Mouse (Mus musculus) small intestine, adult 2 months (tissue): ENCODE data around the gene Kcnh7. TPM values are rescaled to one million over a fixed set of nuclear protein-coding genes. Genes with fewer than 3 reads are reported as not detected.

Source experiments
- H3K27ac ChIP-seq: fragments of 200-500 bp; 2 replicates; pipeline ENCODE4 v1.5.1; 2012; ENCODE audit warnings: low read depth, low read length, control low read depth, inconsistent platforms; ENCODE audit not compliant: insufficient read depth
- H3K27me3 ChIP-seq: fragments of 200-500 bp; 2 replicates; pipeline ENCODE4 v1.6.1; 2012; ENCODE audit warnings: mild to moderate bottlenecking, moderate library complexity, low read length, inconsistent platforms; ENCODE audit not compliant: control insufficient read depth, insufficient read depth
- H3K36me3 ChIP-seq: fragments of 200-500 bp; 2 replicates; pipeline ENCODE4 v1.6.1; 2012; ENCODE audit warnings: mild to moderate bottlenecking, low read length, control low read depth, inconsistent platforms; ENCODE audit not compliant: control insufficient read depth, insufficient read depth
- H3K4me1 ChIP-seq: fragments of 200-500 bp; 2 replicates; pipeline ENCODE4 v1.6.1; 2012; ENCODE audit warnings: low read length, inconsistent platforms, mixed read lengths; ENCODE audit not compliant: control insufficient read depth, insufficient read depth, insufficient read length
- H3K4me3 ChIP-seq: fragments of 200-500 bp; 2 replicates; pipeline ENCODE4 v1.5.1; 2012; ENCODE audit warnings: low read depth, mild to moderate bottlenecking, control low read depth, inconsistent platforms, low read length, moderate library complexity
- CTCF ChIP-seq: fragments of 200-500 bp; IDR thresholded peaks from 2 replicates; pipeline ENCODE4 v1.5.1; 2012; ENCODE audit warnings: low read depth, mild to moderate bottlenecking, control low read depth, inconsistent platforms, low read length, moderate library complexity, mixed read lengths; ENCODE audit not compliant: insufficient replicate concordance, insufficient read length; ENCODE audit errors: extremely low read depth
- POLR2A ChIP-seq: fragments of 200-500 bp; IDR thresholded peaks from 2 replicates; pipeline ENCODE4 v1.6.1; 2012; ENCODE audit warnings: low read depth, mild to moderate bottlenecking, control low read depth, inconsistent platforms, low read length, moderate library complexity
- WGBS: fragments of 180-500 bp; shearing (Covaris S2); methylation state at CpG from one replicate; pipeline ENCODE4 v1.1.7; 2018; 5-methylcytosine and 5-hydroxymethylcytosine counted together
- polyA plus RNA-seq: library from polyadenylated mRNA; depleted of rRNA; stranded (reverse); fragments of >200 nt; gene quantifications from 2 replicates; pipeline ENCODE4 v1.2.3, GENCODE M21; 2012

Gene Kcnh7
- polyA plus RNA-seq, 1 experiment: not detected

DNA sequence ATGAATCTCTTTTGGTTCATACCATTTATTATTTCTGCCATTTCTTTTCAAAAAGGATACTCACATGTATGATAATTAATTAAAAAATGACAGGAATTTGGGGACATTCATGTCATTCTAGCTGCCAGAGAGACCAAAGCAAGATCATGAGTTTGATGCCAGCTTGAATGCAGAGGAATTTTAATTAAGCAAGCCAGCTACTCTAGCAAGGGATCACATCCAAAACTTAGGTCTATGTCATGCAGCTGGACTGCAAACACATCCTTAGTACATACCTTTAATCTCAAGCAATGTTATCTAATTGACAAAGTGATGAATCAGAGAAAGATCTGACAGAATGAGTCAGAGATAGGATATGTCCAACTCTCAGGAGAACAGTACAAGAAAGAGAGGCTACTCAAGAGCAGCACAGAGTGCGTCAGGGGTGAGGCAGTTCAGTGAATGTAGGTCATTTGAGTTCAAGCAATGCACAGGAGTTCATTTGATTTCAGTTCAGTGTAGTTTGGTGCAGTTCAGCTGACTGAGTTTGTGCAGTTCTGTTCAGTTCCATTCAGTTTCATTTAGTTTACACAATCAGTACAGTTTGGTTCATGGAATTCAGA lies 248.7 kb downstream of the Kcnh7 start:
- Histone ChIP-seq H3K4me3 (no peak overlapping the region), H3K27ac (no peak overlapping the region), H3K36me3 (no peaks in the 10 kb centered on the region), H3K27me3 (no peaks in the 10 kb centered on the region), H3K4me1 (no peaks in the 10 kb centered on the region)
- WGBS: 85% methylated on average over 1 of the region's 1 CpGs
- TF ChIP-seq CTCF (no peak), POLR2A (no peak)

GRCm38 (mm10) chr2:62928494-62928893 lies 255.6 kb downstream of the Kcnh7 start:
- H3K27me3 ChIP-seq: no peaks in the 10 kb centered on the region
- H3K4me3 ChIP-seq: no peak overlapping the region
- WGBS: 66% methylated on average over 3 of the region's 3 CpGs
- no peak for TF ChIP-seq POLR2A
- TF ChIP-seq CTCF: no peak
- no peaks in the 10 kb centered on the region for H3K36me3 ChIP-seq
- no peak overlapping the region for H3K27ac ChIP-seq
- H3K4me1 ChIP-seq: no peaks in the 10 kb centered on the region

DNA sequence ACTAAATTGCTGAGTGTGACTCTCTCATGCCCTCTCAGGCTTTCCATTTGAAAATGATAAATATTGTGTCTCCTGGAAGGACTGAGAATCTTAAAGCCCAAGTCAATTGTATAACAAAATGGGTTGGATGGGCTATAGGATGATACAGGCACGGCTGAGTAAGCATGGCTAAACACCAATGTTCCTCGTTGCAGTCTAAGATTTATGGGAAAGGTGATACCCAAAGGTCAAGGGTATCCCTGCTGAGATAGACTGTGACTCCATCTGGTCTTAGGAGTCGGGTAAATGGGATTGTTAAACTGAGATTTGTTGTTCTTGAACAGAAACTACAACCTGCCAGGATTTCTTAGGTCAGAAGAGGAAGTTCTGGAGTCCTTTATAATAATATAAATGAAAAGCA lies 256.0 kb downstream of the Kcnh7 start:
- H3K27me3 ChIP-seq: no peaks in the 10 kb centered on the region
- WGBS: 54% methylated on average over 3 of the region's 3 CpGs
- no peaks in the 10 kb centered on the region for H3K36me3 ChIP-seq
- no peak overlapping the region for H3K27ac ChIP-seq
- no peak for TF ChIP-seq CTCF
- no peak for TF ChIP-seq POLR2A
- no peaks in the 10 kb centered on the region for H3K4me1 ChIP-seq
- H3K4me3 ChIP-seq: no peak overlapping the region

- Histone ChIP-seq H3K27ac (no peak overlapping the region), H3K4me3 (no peak overlapping the region), H3K36me3 (no peaks in the 10 kb centered on the region), H3K27me3 (no peaks in the 10 kb centered on the region), H3K4me1 (no peaks in the 10 kb centered on the region)
- WGBS: 87% methylated on average over 4 of the region's 4 CpGs
- TF ChIP-seq CTCF (no peak), POLR2A (no peak)
Observed at GRCm38 (mm10) chr2:62923803-62924202, 260.3 kb downstream of the Kcnh7 start.

DNA sequence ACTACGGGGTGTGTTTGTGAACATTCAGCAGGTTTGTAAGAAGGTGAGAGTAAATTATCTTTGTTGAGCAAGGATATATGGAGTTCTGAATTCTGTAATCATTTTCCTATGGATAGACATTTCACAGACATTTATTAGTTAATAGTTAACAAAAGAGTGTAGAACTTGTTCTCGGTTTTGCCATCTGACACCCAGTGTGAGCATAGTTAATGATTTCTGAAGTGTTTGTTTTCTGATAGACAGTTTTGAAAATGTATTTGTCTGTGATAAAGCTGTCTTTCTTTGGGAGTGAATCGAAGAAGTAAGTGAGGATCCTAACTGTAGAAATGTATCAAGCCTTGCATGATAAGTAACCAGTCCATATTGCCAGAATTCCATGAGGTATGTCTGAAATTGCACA lies 276.4 kb downstream of the Kcnh7 start:
- 22% methylated on average over 3 of the region's 3 CpGs for WGBS
- no peaks in the 10 kb centered on the region for H3K36me3 ChIP-seq
- no peaks in the 10 kb centered on the region for H3K4me1 ChIP-seq
- no peak overlapping the region for H3K27ac ChIP-seq
- H3K27me3 ChIP-seq: no peaks in the 10 kb centered on the region
- TF ChIP-seq POLR2A (no peak), CTCF (no peak)
- H3K4me3 ChIP-seq: no peak overlapping the region

GRCm38 (mm10) chr2:62902363-62903353 lies 281.4 kb downstream of the Kcnh7 start:
- H3K4me1 ChIP-seq: peaks cover 2% of the 10 kb centered on the region; the same call in 1 of the 2 replicates
- H3K27ac ChIP-seq: no peak overlapping the region
- WGBS: 24% methylated on average over 1 of the region's 1 CpGs
- TF ChIP-seq CTCF (no peak), POLR2A (no peak)
- no peaks in the 10 kb centered on the region; the same call in 1 of the 2 replicates for H3K27me3 ChIP-seq
- H3K36me3 ChIP-seq: no peaks in the 10 kb centered on the region
- no peak overlapping the region for H3K4me3 ChIP-seq

- TF ChIP-seq CTCF: no peak
- no peak for TF ChIP-seq POLR2A
- H3K27ac ChIP-seq: no peak overlapping the region
- WGBS: 76% methylated on average over 4 of the region's 4 CpGs
- no peak overlapping the region for H3K4me3 ChIP-seq
- H3K36me3 ChIP-seq: no peaks in the 10 kb centered on the region
- no peaks in the 10 kb centered on the region for H3K4me1 ChIP-seq
- H3K27me3 ChIP-seq: no peaks in the 10 kb centered on the region
Observed at GRCm38 (mm10) chr2:62878763-62879162, 305.3 kb downstream of the Kcnh7 start.
